Mouse (Mus musculus) olfactory bulb, adult 2 months (tissue): ENCODE results near the gene Umodl1.

Experiments
- CTCF ChIP-seq: fragments of 200-500 bp; IDR thresholded peaks from 2 replicates; pipeline ENCODE4 v1.5.1; 2012; ENCODE audit warnings: low read depth, mild to moderate bottlenecking, low read length, moderate library complexity; ENCODE audit not compliant: insufficient read depth
- POLR2A ChIP-seq: fragments of 200-500 bp; IDR thresholded peaks from 2 replicates; pipeline ENCODE4 v1.6.1; 2012; ENCODE audit warnings: mild to moderate bottlenecking, low read depth, low read length, moderate library complexity; ENCODE audit not compliant: insufficient read depth

DNA sequence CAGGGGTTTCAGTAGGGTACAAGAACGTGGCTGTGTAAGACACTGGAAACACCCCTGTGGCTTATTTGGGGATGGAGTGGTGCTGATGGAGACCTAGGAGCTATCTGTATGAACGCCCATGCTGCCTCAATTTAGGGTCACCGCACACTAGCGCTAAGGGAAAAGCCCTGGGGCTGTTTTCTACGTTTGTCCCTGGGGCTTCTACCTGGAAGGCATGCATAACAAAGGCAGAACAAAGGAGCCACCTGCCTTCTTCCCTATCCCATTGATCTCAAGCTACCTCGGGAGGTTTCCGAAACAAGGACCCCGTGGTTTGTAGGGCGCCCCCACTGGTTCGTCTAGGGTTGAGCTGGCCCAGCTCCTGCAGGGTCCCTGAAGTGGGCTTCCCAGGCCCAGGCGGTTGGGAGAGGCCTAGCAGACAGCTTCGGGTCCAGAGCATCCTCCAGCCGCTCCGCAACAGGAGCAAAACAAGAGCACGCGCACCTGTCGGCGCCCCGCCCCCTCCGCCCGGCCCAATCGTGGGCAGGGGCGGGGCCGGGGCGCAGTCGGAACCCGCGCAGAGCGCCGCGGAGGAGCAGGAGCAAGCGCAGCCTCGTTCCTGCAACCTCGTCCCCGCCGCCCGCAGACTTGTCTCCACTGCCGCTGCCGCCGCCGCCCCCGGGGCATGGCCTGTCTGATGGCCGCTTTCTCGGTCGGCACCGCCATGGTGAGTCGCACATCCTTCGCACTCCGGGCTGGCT, 102.9 kb downstream of the Umodl1 start, which contains the start of gene Abcg1:
- peak; percentile 85; the same call in 1 of the 2 replicates for TF ChIP-seq POLR2A
- peak; percentile 22; the same call in 1 of the 2 replicates for TF ChIP-seq CTCF
